Mouse (Mus musculus): ENCODE results near the gene Olfr452. TPM values are rescaled to one million over a fixed set of nuclear protein-coding genes. Genes with fewer than 3 reads are reported as not detected.

The Olfr452 gene
- not detected for polyA plus RNA-seq (2014; fragmentation: Illumina TruSeq; extraction: RNeasy Lipid Tissue Mini Kit (QIAGEN cat#74804); ENCODE audit: low read depth, low replicate concordance)

GRCm38 (mm10) chr6:42784793-42785192 is at the start of gene Olfr452:
Gene Olfr452, plus strand, starts transcription at chr6:42785093.

GRCm38 (mm10) chr6:42739071-42739470 is 45.8 kb upstream of the Olfr452 start, which contains the start of gene Olfr453:
Gene Olfr453, plus strand, starts transcription at chr6:42739371.

GRCm38 (mm10) chr6:42756104-42756503 is 28.8 kb upstream of the Olfr452 start, which contains the start of gene Olfr38:
Gene Olfr38, plus strand, starts transcription at chr6:42756404.

GRCm38 (mm10) chr6:42811639-42812038 is 26.7 kb downstream of the Olfr452 start, which contains the start of gene Olfr450:
Gene Olfr450, plus strand, starts transcription at chr6:42811939.

GRCm38 (mm10) chr6:42834084-42834483 is 49.2 kb downstream of the Olfr452 start, which contains the start of gene Olfr449:
Gene Olfr449, plus strand, starts transcription at chr6:42834384.

Other genes starting within 250 kb of the Olfr452 start
- gene Olfr455, start 237.5 kb upstream of the Olfr452 start, polyA plus RNA-seq (2014; fragmentation: Illumina TruSeq; extraction: RNeasy Lipid Tissue Mini Kit (QIAGEN cat#74804); ENCODE audit: low read depth, low replicate concordance): not detected
- not detected for gene Tcaf3, start 187.4 kb upstream of the Olfr452 start, polyA plus RNA-seq (2014; fragmentation: Illumina TruSeq; extraction: RNeasy Lipid Tissue Mini Kit (QIAGEN cat#74804); ENCODE audit: low read depth, low replicate concordance)
- 0.56 TPM for gene Tcaf2, start 139.8 kb upstream of the Olfr452 start, polyA plus RNA-seq (2014; fragmentation: Illumina TruSeq; extraction: RNeasy Lipid Tissue Mini Kit (QIAGEN cat#74804); ENCODE audit: low read depth, low replicate concordance)
- gene Tcaf1, start 75.0 kb upstream of the Olfr452 start, polyA plus RNA-seq (2014; fragmentation: Illumina TruSeq; extraction: RNeasy Lipid Tissue Mini Kit (QIAGEN cat#74804); ENCODE audit: low read depth, low replicate concordance): 2.5 TPM
- not detected for gene Olfr453, start 45.7 kb upstream of the Olfr452 start, polyA plus RNA-seq (2014; fragmentation: Illumina TruSeq; extraction: RNeasy Lipid Tissue Mini Kit (QIAGEN cat#74804); ENCODE audit: low read depth, low replicate concordance)
- gene Olfr38, start 28.7 kb upstream of the Olfr452 start, polyA plus RNA-seq (2014; fragmentation: Illumina TruSeq; extraction: RNeasy Lipid Tissue Mini Kit (QIAGEN cat#74804); ENCODE audit: low read depth, low replicate concordance): not detected
- not detected for gene Olfr450, start 26.8 kb downstream of the Olfr452 start, polyA plus RNA-seq (2014; fragmentation: Illumina TruSeq; extraction: RNeasy Lipid Tissue Mini Kit (QIAGEN cat#74804); ENCODE audit: low read depth, low replicate concordance)
- gene Olfr449, start 49.3 kb downstream of the Olfr452 start, polyA plus RNA-seq (2014; fragmentation: Illumina TruSeq; extraction: RNeasy Lipid Tissue Mini Kit (QIAGEN cat#74804); ENCODE audit: low read depth, low replicate concordance): not detected
- not detected for gene Olfr448, start 105.3 kb downstream of the Olfr452 start, polyA plus RNA-seq (2014; fragmentation: Illumina TruSeq; extraction: RNeasy Lipid Tissue Mini Kit (QIAGEN cat#74804); ENCODE audit: low read depth, low replicate concordance)
- gene Olfr447, start 123.8 kb downstream of the Olfr452 start, polyA plus RNA-seq (2014; fragmentation: Illumina TruSeq; extraction: RNeasy Lipid Tissue Mini Kit (QIAGEN cat#74804); ENCODE audit: low read depth, low replicate concordance): not detected
- not detected for gene Olfr446, start 136.3 kb downstream of the Olfr452 start, polyA plus RNA-seq (2014; fragmentation: Illumina TruSeq; extraction: RNeasy Lipid Tissue Mini Kit (QIAGEN cat#74804); ENCODE audit: low read depth, low replicate concordance)
- gene Olfr444, start 164.0 kb downstream of the Olfr452 start, polyA plus RNA-seq (2014; fragmentation: Illumina TruSeq; extraction: RNeasy Lipid Tissue Mini Kit (QIAGEN cat#74804); ENCODE audit: low read depth, low replicate concordance): not detected

All from testis, adult 10 weeks (tissue).